Mouse (Mus musculus): ENCODE measurements around the gene Grap2.

DNA sequence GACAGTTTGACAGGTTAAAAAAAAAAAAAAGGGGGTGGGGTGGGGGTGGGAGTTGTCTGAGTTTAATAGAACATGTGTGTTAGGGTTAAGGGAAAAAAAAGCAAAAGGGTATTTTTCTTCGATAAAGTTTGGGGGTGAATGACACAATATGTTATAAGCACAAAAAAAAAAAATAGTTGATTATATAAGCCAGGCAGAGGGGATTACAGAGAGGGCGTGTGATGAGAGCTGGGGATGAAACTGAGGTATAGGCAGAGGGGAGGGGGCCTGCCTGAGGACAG lies 42.8 kb downstream of the Grap2 start:
- TF ChIP-seq GATA1 (IDR thresholded peaks at IDR 0.05; ENCODE audit: borderline replicate concordance, low read length) (no peak), CTCF (IDR thresholded peaks at IDR 0.05; ENCODE audit: low read depth, low read length) (no peak), POLR2AphosphoS5 (IDR thresholded peaks at IDR 0.05; ENCODE audit: insufficient replicate concordance, low read depth, low read length) (no peak), GATA2 (IDR thresholded peaks at IDR 0.05; ENCODE audit: borderline replicate concordance, low read depth, low read length) (no peak), TAL1 (conservative IDR thresholded peaks at IDR 0.05; ENCODE audit: low read depth, low read length) (no peak)

All from G1E (cell line).